Mouse (Mus musculus): ENCODE measurements around the gene 4632433K11Rik. TPM values are rescaled to one million over a fixed set of nuclear protein-coding genes. Genes with fewer than 3 reads are reported as not detected.
"Not testable (repeated sequence)": the region's sequence is repeated elsewhere in the genome, so short reads cannot be mapped to it uniquely, and the experiment has no call there.

Gene 4632433K11Rik
- polyA plus RNA-seq, 1 experiment from 2014 or later: not detected

GRCm38 (mm10) chr7:5016920-5017319 lies 17.0 kb upstream of the 4632433K11Rik start:
- Histone ChIP-seq H3K9me3 (ENCODE audit: control insufficient read depth, low read length) (peaks cover 2% of the 10 kb centered on the region; the same call in 1 of the 2 replicates), H3K4me1 (replicated peaks; ENCODE audit: control insufficient read depth, insufficient read depth, low read length) (peaks cover 20% of the 10 kb centered on the region), H3K4me3 (ENCODE audit: low read depth, low read length) (no peak overlapping the region), H3K36me3 (ENCODE audit: control insufficient read depth, insufficient read depth, low read length) (peaks cover 17% of the 10 kb centered on the region), H3K27me3 (replicated peaks; ENCODE audit: control insufficient read depth, insufficient read depth, low read length) (no peaks in the 10 kb centered on the region), H3K27ac (ENCODE audit: low read depth) (no peak overlapping the region), H3K4me2 (ENCODE audit: low read length) (no peak overlapping the region), H3K9ac (ENCODE audit: low read length) (no peak overlapping the region)
- whole genome bisulfite sequencing: 96% methylated on average over 2 of the region's 2 CpGs
- DNase-seq (ENCODE audit: low spot score) (no peak), ATAC-seq (replicated peaks; ENCODE audit: low FRiP score, low TSS enrichment, low read depth) (no peak)

DNA sequence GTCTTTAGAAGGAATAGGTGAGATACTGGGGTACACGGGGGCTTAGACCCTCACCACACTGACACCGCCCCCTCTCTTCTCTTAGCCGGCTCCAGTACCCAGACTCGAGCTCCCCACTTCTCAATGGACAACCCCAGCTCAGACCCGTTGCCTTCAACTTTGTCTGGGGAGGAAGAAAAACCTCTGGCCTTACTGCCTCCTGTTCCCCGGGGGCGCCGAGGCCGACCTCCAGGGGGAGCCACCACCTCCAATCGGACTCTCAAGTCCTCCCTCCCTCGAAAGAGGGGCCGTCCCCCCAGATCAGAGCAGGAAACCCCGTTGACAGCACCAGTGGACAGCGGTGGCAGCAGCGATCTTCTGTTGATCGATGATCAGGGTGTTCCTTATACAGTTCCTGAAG lies 16.6 kb upstream of the 4632433K11Rik start:
- peaks cover 2% of the 10 kb centered on the region; the same call in 1 of the 2 replicates for H3K9me3 ChIP-seq (ENCODE audit: control insufficient read depth, low read length)
- peaks cover 17% of the 10 kb centered on the region for H3K36me3 ChIP-seq (ENCODE audit: control insufficient read depth, insufficient read depth, low read length)

DNA sequence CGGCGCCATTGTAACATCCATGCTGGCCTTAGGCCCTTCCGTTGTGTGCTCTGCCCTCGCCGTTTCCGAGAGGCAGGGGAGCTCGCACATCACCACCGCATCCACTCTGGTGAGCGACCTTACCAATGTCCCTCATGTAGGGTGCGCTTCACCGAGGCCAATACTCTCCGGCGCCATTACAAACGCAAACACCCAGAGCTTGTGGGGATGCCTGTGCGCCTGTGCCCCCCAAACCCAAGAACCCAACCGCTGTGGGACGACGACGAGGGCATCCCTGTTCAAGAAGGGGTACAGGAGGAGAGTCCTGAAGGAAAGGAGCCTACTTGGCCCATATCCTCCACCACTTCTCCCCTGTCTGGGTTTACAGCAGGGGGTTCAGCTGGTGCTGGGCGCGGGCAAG lies 16.0 kb upstream of the 4632433K11Rik start:
- no peak for DNase-seq (ENCODE audit: low spot score)
- Histone ChIP-seq H3K9ac (ENCODE audit: low read length) (no peak overlapping the region), H3K27me3 (replicated peaks; ENCODE audit: control insufficient read depth, insufficient read depth, low read length) (no peaks in the 10 kb centered on the region), H3K4me3 (ENCODE audit: low read depth, low read length) (no peak overlapping the region), H3K27ac (ENCODE audit: low read depth) (no peak overlapping the region), H3K4me1 (replicated peaks; ENCODE audit: control insufficient read depth, insufficient read depth, low read length) (peaks cover 20% of the 10 kb centered on the region), H3K36me3 (ENCODE audit: control insufficient read depth, insufficient read depth, low read length) (peaks cover 18% of the 10 kb centered on the region), H3K9me3 (ENCODE audit: control insufficient read depth, low read length) (peaks cover 2% of the 10 kb centered on the region; the same call in 1 of the 2 replicates), H3K4me2 (ENCODE audit: low read length) (no peak overlapping the region)
- ATAC-seq (replicated peaks; ENCODE audit: low FRiP score, low TSS enrichment, low read depth): no peak
- WGBS: 96% methylated on average over 21 of the region's 21 CpGs

More for the DNA sequence above, 16.6 kb upstream of the 4632433K11Rik start:
- no peaks in the 10 kb centered on the region for H3K27me3 ChIP-seq (replicated peaks; ENCODE audit: control insufficient read depth, insufficient read depth, low read length)
- peaks cover 20% of the 10 kb centered on the region for H3K4me1 ChIP-seq (replicated peaks; ENCODE audit: control insufficient read depth, insufficient read depth, low read length)
- DNase-seq (ENCODE audit: low spot score): no peak
- no peak overlapping the region for H3K9ac ChIP-seq (ENCODE audit: low read length)
- no peak overlapping the region for H3K4me2 ChIP-seq (ENCODE audit: low read length)
- no peak overlapping the region for H3K4me3 ChIP-seq (ENCODE audit: low read depth, low read length)
- H3K27ac ChIP-seq (ENCODE audit: low read depth): no peak overlapping the region
- WGBS: 92% methylated on average over 16 of the region's 16 CpGs
- ATAC-seq (replicated peaks; ENCODE audit: low FRiP score, low TSS enrichment, low read depth): no peak

DNA sequence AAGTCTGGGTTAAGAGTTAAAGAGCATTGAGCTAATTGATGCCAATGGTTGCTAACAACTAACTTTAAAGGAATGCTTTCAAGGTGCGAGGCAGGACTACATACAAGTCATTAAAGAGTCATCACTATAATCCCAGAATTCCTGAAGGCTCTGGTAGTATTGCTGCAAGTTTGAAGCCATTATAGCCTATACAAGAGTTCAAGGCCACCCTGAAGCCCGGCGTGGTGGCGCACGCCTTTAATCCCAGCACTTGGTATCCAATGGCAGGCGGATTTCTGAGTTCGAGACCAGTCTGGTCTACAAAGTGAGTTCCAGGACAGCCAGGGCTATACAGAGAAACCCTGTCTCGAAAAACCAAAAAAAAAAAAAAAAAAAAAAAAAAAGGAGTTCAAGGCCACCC lies 14.3 kb upstream of the 4632433K11Rik start:
- 26% methylated on average over 8 of the region's 8 CpGs for WGBS
- H3K9me3 ChIP-seq (ENCODE audit: control insufficient read depth, low read length); DNase-seq (ENCODE audit: low spot score); ATAC-seq (replicated peaks; ENCODE audit: low FRiP score, low TSS enrichment, low read depth); H3K27me3 ChIP-seq (replicated peaks; ENCODE audit: control insufficient read depth, insufficient read depth, low read length): not testable (repeated sequence)
- Histone ChIP-seq H3K4me3 (ENCODE audit: low read depth, low read length) (peak overlapping the region; percentile 73), H3K4me2 (ENCODE audit: low read length) (peak overlapping the region; percentile 95), H3K27ac (ENCODE audit: low read depth) (peak overlapping the region; percentile 94), H3K4me1 (replicated peaks; ENCODE audit: control insufficient read depth, insufficient read depth, low read length) (peaks cover 20% of the 10 kb centered on the region), H3K9ac (ENCODE audit: low read length) (peak overlapping the region; percentile 49; the same call in 1 of the 2 replicates), H3K36me3 (ENCODE audit: control insufficient read depth, insufficient read depth, low read length) (peaks cover 29% of the 10 kb centered on the region)

DNA sequence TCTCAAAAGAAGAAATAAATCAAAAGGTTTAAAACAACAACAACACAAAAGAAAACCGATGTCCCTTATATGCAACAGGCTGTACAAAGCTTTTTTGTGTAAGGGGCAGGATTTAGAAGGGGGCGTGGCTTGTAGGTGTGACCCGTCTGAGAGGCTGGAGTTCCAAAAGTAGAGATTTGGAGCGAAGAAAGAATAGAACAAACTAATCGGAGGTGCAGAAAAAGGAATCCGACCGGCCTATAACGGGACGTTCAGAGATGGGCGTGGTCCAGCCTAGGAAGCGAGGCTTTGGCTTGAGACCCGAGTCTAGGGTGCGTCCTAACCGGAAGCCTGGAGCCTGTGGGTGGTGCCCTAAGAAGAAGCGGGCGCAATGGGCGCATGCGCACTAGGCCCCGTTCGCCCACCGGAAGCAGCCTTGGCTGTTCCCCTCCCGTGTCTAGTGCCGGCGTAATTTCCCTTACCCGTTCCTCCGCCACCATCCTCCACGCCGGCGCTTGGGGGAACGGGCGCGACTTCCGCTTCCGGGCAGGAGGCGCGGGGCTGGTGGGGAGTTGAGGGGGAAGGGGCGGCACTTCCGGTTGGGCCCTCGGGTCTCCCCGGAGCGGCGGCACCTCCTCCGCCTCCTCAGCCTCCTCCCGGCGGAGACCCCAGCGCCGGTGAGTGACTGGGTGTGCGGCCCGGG lies 13.8 kb upstream of the 4632433K11Rik start, which contains the start of the genes Zfp865 and Ccdc106:
Gene Zfp865, plus strand, starts transcription at position 377 of the 682 bp plus-strand sequence.
Gene Ccdc106, plus strand, starts transcription at position 554 of the 682 bp plus-strand sequence.
- H3K4me3 ChIP-seq (ENCODE audit: low read depth, low read length): peak within 1 kb of the TSS; percentile 73
- H3K9ac ChIP-seq (ENCODE audit: low read length): peak within 1 kb of the TSS; percentile 98
- peak within 1 kb of the TSS; percentile 94 for H3K27ac ChIP-seq (ENCODE audit: low read depth)
- peak within 1 kb of the TSS; percentile 95 for H3K4me2 ChIP-seq (ENCODE audit: low read length)
- H3K4me1 ChIP-seq (replicated peaks; ENCODE audit: control insufficient read depth, insufficient read depth, low read length): peaks cover 20% of the 10 kb centered on the region
- peak; percentile 89 for ATAC-seq (replicated peaks; ENCODE audit: low FRiP score, low TSS enrichment, low read depth)
- peaks cover 35% of the 10 kb centered on the region for H3K36me3 ChIP-seq (ENCODE audit: control insufficient read depth, insufficient read depth, low read length)
- WGBS: under 1% methylated on average over 43 of the region's 49 CpGs
- H3K9me3 ChIP-seq (ENCODE audit: control insufficient read depth, low read length): peaks cover 2% of the 10 kb centered on the region; the same call in 1 of the 2 replicates
- DNase-seq (ENCODE audit: low spot score): peak; percentile 98
- no peaks in the 10 kb centered on the region for H3K27me3 ChIP-seq (replicated peaks; ENCODE audit: control insufficient read depth, insufficient read depth, low read length)

DNA sequence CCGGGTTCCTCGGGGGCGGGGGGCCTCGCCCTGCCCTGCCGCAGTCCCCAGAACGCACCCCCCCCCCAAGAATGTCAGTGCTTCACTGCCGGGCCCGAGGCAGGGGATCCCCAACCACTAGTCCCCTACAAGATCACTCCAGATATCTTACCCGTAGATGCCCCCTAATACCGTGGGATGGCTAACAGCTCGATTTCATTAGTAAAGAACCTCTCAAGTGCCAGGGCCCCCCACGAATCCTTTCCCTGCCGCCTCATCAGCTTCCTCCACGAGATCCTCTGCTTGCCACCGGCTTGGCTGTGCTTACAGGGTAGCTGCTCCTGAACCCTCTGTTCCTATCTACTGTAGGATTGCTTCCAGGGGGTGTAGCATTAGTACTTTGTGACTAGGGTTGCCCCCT lies 13.2 kb upstream of the 4632433K11Rik start:
- no peak for ATAC-seq (replicated peaks; ENCODE audit: low FRiP score, low TSS enrichment, low read depth)

DNA sequence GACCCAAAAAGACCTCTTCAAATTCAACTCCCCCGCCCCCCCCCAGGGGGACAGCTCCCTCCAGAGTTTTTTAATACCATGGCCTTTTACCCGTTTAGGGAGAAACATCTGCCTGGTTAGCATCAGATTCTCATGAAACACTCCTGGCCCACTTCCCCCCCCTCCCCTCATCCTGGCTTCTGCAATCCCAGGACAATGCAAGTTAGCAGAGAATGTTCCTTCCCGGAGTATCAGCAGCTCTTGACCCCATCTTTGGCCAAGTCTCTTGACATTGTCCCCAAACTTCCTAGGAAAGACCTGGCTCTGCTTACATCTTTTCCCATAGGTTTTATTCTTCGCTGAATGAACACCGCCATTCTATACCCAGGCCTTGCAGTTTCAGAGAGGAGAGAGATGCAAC lies 12.7 kb upstream of the 4632433K11Rik start:
- H3K4me1 ChIP-seq (replicated peaks; ENCODE audit: control insufficient read depth, insufficient read depth, low read length): peaks cover 17% of the 10 kb centered on the region
- H3K9ac ChIP-seq (ENCODE audit: low read length): peak overlapping the region; percentile 98
- H3K27me3 ChIP-seq (replicated peaks; ENCODE audit: control insufficient read depth, insufficient read depth, low read length): no peaks in the 10 kb centered on the region
- peak overlapping the region; percentile 73 for H3K4me3 ChIP-seq (ENCODE audit: low read depth, low read length)
- H3K27ac ChIP-seq (ENCODE audit: low read depth): peak overlapping the region; percentile 94
- peaks cover 2% of the 10 kb centered on the region; the same call in 1 of the 2 replicates for H3K9me3 ChIP-seq (ENCODE audit: control insufficient read depth, low read length)
- ATAC-seq (replicated peaks; ENCODE audit: low FRiP score, low TSS enrichment, low read depth) (no peak), DNase-seq (ENCODE audit: low spot score) (no peak)
- peaks cover 43% of the 10 kb centered on the region for H3K36me3 ChIP-seq (ENCODE audit: control insufficient read depth, insufficient read depth, low read length)
- H3K4me2 ChIP-seq (ENCODE audit: low read length): peak overlapping the region; percentile 95
- 48% methylated on average over 5 of the region's 5 CpGs for WGBS

More for the DNA sequence above, 13.2 kb upstream of the 4632433K11Rik start:
- peak overlapping the region; percentile 73 for H3K4me3 ChIP-seq (ENCODE audit: low read depth, low read length)
- no peaks in the 10 kb centered on the region for H3K27me3 ChIP-seq (replicated peaks; ENCODE audit: control insufficient read depth, insufficient read depth, low read length)
- peaks cover 20% of the 10 kb centered on the region for H3K4me1 ChIP-seq (replicated peaks; ENCODE audit: control insufficient read depth, insufficient read depth, low read length)
- peak overlapping the region; percentile 95 for H3K4me2 ChIP-seq (ENCODE audit: low read length)
- under 1% methylated on average over 9 of the region's 15 CpGs for WGBS
- H3K9me3 ChIP-seq (ENCODE audit: control insufficient read depth, low read length): peaks cover 2% of the 10 kb centered on the region; the same call in 1 of the 2 replicates
- H3K27ac ChIP-seq (ENCODE audit: low read depth): peak overlapping the region; percentile 94
- DNase-seq (ENCODE audit: low spot score): no peak
- H3K36me3 ChIP-seq (ENCODE audit: control insufficient read depth, insufficient read depth, low read length): peaks cover 38% of the 10 kb centered on the region
- H3K9ac ChIP-seq (ENCODE audit: low read length): peak overlapping the region; percentile 98

DNA sequence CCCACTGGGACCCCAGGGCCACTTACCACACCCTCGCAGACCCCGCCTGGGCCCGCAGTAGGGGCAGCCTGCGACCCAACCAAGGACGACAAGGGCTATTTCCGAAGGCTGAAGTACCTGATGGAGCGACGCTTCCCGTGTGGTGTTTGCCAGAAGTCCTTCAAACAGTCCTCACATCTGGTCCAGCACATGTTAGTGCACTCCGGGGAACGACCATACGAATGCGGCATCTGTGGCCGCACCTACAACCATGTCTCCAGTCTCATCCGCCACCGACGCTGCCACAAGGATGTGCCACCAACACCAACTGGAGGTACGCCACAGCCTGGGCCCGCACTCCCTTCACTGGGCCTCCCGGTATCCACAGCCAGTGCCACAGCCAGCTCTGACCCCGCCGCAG lies 4.4 kb upstream of the 4632433K11Rik start:
- 94% methylated on average over 22 of the region's 22 CpGs for WGBS
- no peak for DNase-seq (ENCODE audit: low spot score)
- ATAC-seq (replicated peaks; ENCODE audit: low FRiP score, low TSS enrichment, low read depth): no peak
- no peaks in the 10 kb centered on the region for H3K4me1 ChIP-seq (replicated peaks; ENCODE audit: control insufficient read depth, insufficient read depth, low read length)
- no peak overlapping the region for H3K4me2 ChIP-seq (ENCODE audit: low read length)
- H3K9me3 ChIP-seq (ENCODE audit: control insufficient read depth, low read length): peaks cover 43% of the 10 kb centered on the region
- H3K27me3 ChIP-seq (replicated peaks; ENCODE audit: control insufficient read depth, insufficient read depth, low read length): no peaks in the 10 kb centered on the region
- 0 out of 2 replicates have a peak overlapping the region, but pooled peaks have one; percentile 2 for H3K4me3 ChIP-seq (ENCODE audit: low read depth, low read length)
- no peak overlapping the region for H3K27ac ChIP-seq (ENCODE audit: low read depth)
- H3K36me3 ChIP-seq (ENCODE audit: control insufficient read depth, insufficient read depth, low read length): peaks cover 91% of the 10 kb centered on the region
- H3K9ac ChIP-seq (ENCODE audit: low read length): no peak overlapping the region
